Mouse (Mus musculus): ENCODE measurements around the gene Lilrb4a. TPM values are rescaled to one million over a fixed set of nuclear protein-coding genes. Genes with fewer than 3 reads are reported as not detected.
"Not testable (repeated sequence)": the region's sequence is repeated elsewhere in the genome, so short reads cannot be mapped to it uniquely, and the experiment has no call there.

Lilrb4a gene
- polyA plus RNA-seq, 2 experiments: 3.0 to 3.7 TPM

DNA sequence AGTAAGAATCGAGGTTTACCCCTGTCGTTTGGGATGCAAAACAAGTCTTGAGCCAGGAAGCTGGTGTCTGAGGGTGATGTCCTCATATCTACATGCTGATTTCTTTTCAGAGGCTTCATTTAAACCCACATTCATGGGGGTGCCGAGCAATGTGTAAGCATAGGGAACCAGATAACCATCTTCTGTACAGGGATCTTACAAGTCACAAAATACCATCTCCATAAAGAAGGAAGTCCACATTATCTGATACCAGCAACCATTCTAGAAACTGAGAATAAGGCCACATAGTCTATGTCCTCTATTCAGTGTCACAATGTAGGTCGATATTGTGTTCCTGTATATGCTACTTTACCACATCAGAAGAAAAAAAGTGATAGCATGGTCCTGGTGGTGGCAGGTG, 34.4 kb upstream of the Lilrb4a start:
- 63% methylated on average over 4 of the region's 4 CpGs for WGBS
- Histone ChIP-seq H3K27me3 (ENCODE audit: control insufficient read depth, insufficient read depth, low read length) (no peaks in the 10 kb centered on the region), H3K9me3 (ENCODE audit: control insufficient read depth, low read length) (no peaks in the 10 kb centered on the region), H3K9ac (ENCODE audit: low read depth, low read length, severe bottlenecking) (no peak overlapping the region), H3K4me3 (replicated peaks; ENCODE audit: low read length) (no peak overlapping the region), H3K27ac (replicated peaks; ENCODE audit: low read depth, low read length) (no peak overlapping the region), H3K36me3 (ENCODE audit: control insufficient read depth, insufficient read depth, low read length) (no peaks in the 10 kb centered on the region), H3K4me2 (replicated peaks; ENCODE audit: low read depth, low read length, severe bottlenecking) (no peak overlapping the region), H3K4me1 (ENCODE audit: control insufficient read depth, insufficient read depth, low read length) (no peaks in the 10 kb centered on the region)
- TF ChIP-seq POLR2A (IDR thresholded peaks at IDR 0.05; ENCODE audit: borderline replicate concordance, extremely low read depth, insufficient read depth, insufficient read length): no peak
- DNase-seq (ENCODE audit: low spot score): no peak
- no peak for ATAC-seq (ENCODE audit: low FRiP score, low read depth)

DNA sequence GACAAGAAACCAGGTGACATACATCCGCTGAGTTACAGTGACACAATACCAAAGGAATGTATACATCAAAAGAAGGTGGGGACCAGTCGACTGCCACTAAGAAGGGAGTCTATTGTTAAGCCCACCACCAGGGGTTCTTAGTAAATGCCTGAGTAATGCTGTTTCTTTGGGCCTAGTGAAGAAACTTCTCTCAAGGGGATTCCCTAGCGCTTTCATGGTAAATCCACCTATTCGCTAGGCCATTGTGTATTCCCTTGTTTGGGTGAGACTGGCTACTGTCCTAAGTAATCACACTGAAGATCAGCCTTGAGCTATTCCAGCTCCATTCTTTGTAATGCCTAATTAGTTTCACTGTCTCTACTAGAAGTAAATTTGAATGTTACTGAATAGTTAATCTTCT, 27.0 kb upstream of the Lilrb4a start:
- not testable (repeated sequence) for ATAC-seq (ENCODE audit: low FRiP score, low read depth); H3K4me1 ChIP-seq (ENCODE audit: control insufficient read depth, insufficient read depth, low read length); H3K9ac ChIP-seq (ENCODE audit: low read depth, low read length, severe bottlenecking)

DNA sequence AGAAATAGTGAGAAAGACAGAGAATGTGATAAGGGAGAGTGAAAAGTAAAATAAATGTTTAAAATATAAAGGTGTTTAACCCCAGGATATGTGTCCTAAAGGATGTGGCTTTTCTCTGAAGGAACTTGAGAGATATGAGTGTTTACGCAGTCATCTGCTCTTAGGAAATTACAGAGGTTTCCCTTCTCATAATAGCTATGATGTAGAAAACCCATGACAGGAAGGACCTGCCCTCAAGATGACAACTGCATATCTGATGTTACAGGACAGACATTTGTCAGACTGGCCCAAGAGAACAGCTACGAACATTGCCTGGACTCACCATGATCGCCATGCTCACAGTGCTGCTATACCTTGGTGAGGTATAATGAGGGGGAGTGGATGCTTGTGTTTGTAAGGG, 10.4 kb upstream of the Lilrb4a start, which contains the start of the genes Gm49339 and Lilr4b:
Gene Gm49339, plus strand, starts transcription at position 216 of the 400 bp plus-strand sequence.
Gene Lilr4b, plus strand, starts transcription at position 236 of the 400 bp plus-strand sequence.
- H3K27me3 ChIP-seq (ENCODE audit: control insufficient read depth, insufficient read depth, low read length); DNase-seq (ENCODE audit: low spot score); H3K4me1 ChIP-seq (ENCODE audit: control insufficient read depth, insufficient read depth, low read length); H3K4me2 ChIP-seq (replicated peaks; ENCODE audit: low read depth, low read length, severe bottlenecking); ATAC-seq (ENCODE audit: low FRiP score, low read depth); H3K9ac ChIP-seq (ENCODE audit: low read depth, low read length, severe bottlenecking); H3K36me3 ChIP-seq (ENCODE audit: control insufficient read depth, insufficient read depth, low read length); H3K27ac ChIP-seq (replicated peaks; ENCODE audit: low read depth, low read length); H3K4me3 ChIP-seq (replicated peaks; ENCODE audit: low read length); H3K9me3 ChIP-seq (ENCODE audit: control insufficient read depth, low read length): not testable (repeated sequence)
- 90% methylated on average over 1 of the region's 3 CpGs for WGBS

More for the DNA sequence above, 27.0 kb upstream of the Lilrb4a start:
- WGBS: 64% methylated on average over 4 of the region's 4 CpGs
- H3K9me3 ChIP-seq (ENCODE audit: control insufficient read depth, low read length); H3K27me3 ChIP-seq (ENCODE audit: control insufficient read depth, insufficient read depth, low read length); H3K36me3 ChIP-seq (ENCODE audit: control insufficient read depth, insufficient read depth, low read length); H3K4me2 ChIP-seq (replicated peaks; ENCODE audit: low read depth, low read length, severe bottlenecking); DNase-seq (ENCODE audit: low spot score); H3K4me3 ChIP-seq (replicated peaks; ENCODE audit: low read length); H3K27ac ChIP-seq (replicated peaks; ENCODE audit: low read depth, low read length): not testable (repeated sequence)

DNA sequence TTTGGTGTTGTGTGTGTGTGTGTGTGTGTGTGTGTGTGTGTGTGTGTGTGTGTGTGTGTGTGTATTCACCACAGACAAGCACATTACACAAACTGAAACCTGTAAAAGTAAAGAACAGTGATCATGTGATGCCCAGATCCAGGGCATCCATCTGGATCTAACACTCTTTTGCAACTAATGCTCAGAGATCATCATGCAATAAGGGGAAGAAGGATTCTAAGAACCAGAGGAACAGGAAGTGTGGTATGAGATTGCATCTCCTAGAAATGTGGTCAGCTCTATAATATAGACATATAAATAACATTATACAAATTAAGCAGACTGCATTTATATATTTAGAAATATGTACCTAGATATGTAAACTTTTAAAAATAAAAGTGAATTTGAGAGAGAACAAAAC, 29.3 kb downstream of the Lilrb4a start:
- no peaks in the 10 kb centered on the region for H3K4me1 ChIP-seq (ENCODE audit: control insufficient read depth, insufficient read depth, low read length)
- H3K4me3 ChIP-seq (replicated peaks; ENCODE audit: low read length): no peak overlapping the region
- H3K4me2 ChIP-seq (replicated peaks; ENCODE audit: low read depth, low read length, severe bottlenecking): no peak overlapping the region
- H3K27ac ChIP-seq (replicated peaks; ENCODE audit: low read depth, low read length): no peak overlapping the region
- H3K36me3 ChIP-seq (ENCODE audit: control insufficient read depth, insufficient read depth, low read length): no peaks in the 10 kb centered on the region
- no peaks in the 10 kb centered on the region for H3K9me3 ChIP-seq (ENCODE audit: control insufficient read depth, low read length)
- no peak overlapping the region for H3K9ac ChIP-seq (ENCODE audit: low read depth, low read length, severe bottlenecking)
- ATAC-seq (ENCODE audit: low FRiP score, low read depth): no peak
- TF ChIP-seq POLR2A (IDR thresholded peaks at IDR 0.05; ENCODE audit: borderline replicate concordance, extremely low read depth, insufficient read depth, insufficient read length): no peak
- no peaks in the 10 kb centered on the region for H3K27me3 ChIP-seq (ENCODE audit: control insufficient read depth, insufficient read depth, low read length)
- no peak for DNase-seq (ENCODE audit: low spot score)

GRCm38 (mm10) chr10:51521453-51521852, 30.7 kb downstream of the Lilrb4a start:
- H3K27ac ChIP-seq (replicated peaks; ENCODE audit: low read depth, low read length): no peak overlapping the region
- no peaks in the 10 kb centered on the region for H3K27me3 ChIP-seq (ENCODE audit: control insufficient read depth, insufficient read depth, low read length)
- H3K9ac ChIP-seq (ENCODE audit: low read depth, low read length, severe bottlenecking): no peak overlapping the region
- ATAC-seq (ENCODE audit: low FRiP score, low read depth) (no peak), DNase-seq (ENCODE audit: low spot score) (no peak)
- H3K4me3 ChIP-seq (replicated peaks; ENCODE audit: low read length): no peak overlapping the region
- H3K4me1 ChIP-seq (ENCODE audit: control insufficient read depth, insufficient read depth, low read length): no peaks in the 10 kb centered on the region
- H3K36me3 ChIP-seq (ENCODE audit: control insufficient read depth, insufficient read depth, low read length): no peaks in the 10 kb centered on the region
- H3K9me3 ChIP-seq (ENCODE audit: control insufficient read depth, low read length): no peaks in the 10 kb centered on the region
- no peak overlapping the region for H3K4me2 ChIP-seq (replicated peaks; ENCODE audit: low read depth, low read length, severe bottlenecking)
- no peak for TF ChIP-seq POLR2A (IDR thresholded peaks at IDR 0.05; ENCODE audit: borderline replicate concordance, extremely low read depth, insufficient read depth, insufficient read length)

- 86% methylated on average over 7 of the region's 7 CpGs for WGBS
- H3K9ac ChIP-seq (ENCODE audit: low read depth, low read length, severe bottlenecking): no peak overlapping the region
- H3K27me3 ChIP-seq (ENCODE audit: control insufficient read depth, insufficient read depth, low read length): no peaks in the 10 kb centered on the region
- no peak for ATAC-seq (ENCODE audit: low FRiP score, low read depth)
- no peaks in the 10 kb centered on the region for H3K4me1 ChIP-seq (ENCODE audit: control insufficient read depth, insufficient read depth, low read length)
- H3K36me3 ChIP-seq (ENCODE audit: control insufficient read depth, insufficient read depth, low read length): no peaks in the 10 kb centered on the region
- no peaks in the 10 kb centered on the region for H3K9me3 ChIP-seq (ENCODE audit: control insufficient read depth, low read length)
- no peak overlapping the region for H3K4me2 ChIP-seq (replicated peaks; ENCODE audit: low read depth, low read length, severe bottlenecking)
- no peak overlapping the region for H3K27ac ChIP-seq (replicated peaks; ENCODE audit: low read depth, low read length)
- DNase-seq (ENCODE audit: low spot score): no peak
- no peak overlapping the region for H3K4me3 ChIP-seq (replicated peaks; ENCODE audit: low read length)
- TF ChIP-seq POLR2A (IDR thresholded peaks at IDR 0.05; ENCODE audit: borderline replicate concordance, extremely low read depth, insufficient read depth, insufficient read length): no peak
These were observed 35.3 kb downstream of the Lilrb4a start for GRCm38 (mm10) chr10:51526090-51526489.

Data from limb, embryonic 14.5 days (tissue).